10 mouse cellular contexts compared by ENCODE assay signal in the genomic region with DNA sequence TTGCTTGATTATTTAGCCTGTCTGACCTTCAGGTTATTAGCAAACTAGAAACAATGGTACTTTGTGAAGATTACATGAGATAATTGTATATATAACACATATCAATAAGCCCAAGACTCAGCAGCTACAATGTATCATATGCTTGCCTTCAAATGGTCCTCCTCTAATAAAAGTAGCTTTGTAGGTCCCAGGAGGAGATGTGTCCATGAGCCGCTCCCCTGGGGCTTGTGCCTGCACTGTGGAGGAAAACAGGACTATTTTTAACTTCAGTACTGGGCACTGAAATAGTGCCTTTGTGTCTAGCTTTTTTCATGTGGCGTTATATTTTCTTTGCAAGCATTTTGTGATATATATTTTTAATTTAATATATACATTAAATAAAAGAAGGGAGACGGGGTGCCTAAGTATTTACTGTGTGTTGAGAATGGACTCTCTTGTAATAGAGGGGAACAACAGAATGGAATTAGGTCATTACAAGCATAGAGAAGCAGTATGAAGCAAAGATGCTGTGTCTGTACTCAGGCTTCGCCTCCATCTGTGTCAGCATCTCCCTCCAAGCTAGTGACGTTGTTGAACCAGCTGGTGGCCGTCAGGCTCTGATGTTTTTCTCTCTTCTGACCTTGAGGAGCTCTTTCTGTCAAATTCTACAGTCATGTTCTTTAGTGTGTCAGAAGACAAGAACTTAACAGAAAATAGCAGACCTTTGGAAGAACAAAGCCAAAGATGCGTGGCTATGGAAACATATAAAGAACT. TPM values are rescaled to one million over a fixed set of nuclear protein-coding genes. Genes with fewer than 3 reads are reported as not detected.
DNase-seq lines count a peak whose midpoint lies in the region; ATAC-seq and TF ChIP-seq lines count a peak whose summit lies in the region.
"Had no signal": no experiment of that assay in that cellular context is flagged by ENCODE, and none has a peak within 500 bp of the region (broad histone marks: within the 10 kb centered on the region; RNA-seq: fewer than 3 reads in every experiment).

No protein-coding gene starts in this region.

- H3K27ac ChIP-seq in kidney, embryonic 16.5 days (ENCODE audit: low read length), result no peak overlapping the region
- H3K27ac ChIP-seq in lung, postnatal 0 days (ENCODE audit: low read length), result no peak overlapping the region
- H3K27ac ChIP-seq in liver, embryonic 12.5 days, result no peak overlapping the region
- H3K27ac ChIP-seq: embryonic facial prominence, embryonic 13.5 days; liver, embryonic 14.5 days had no signal

- H3K27me3 ChIP-seq in kidney, embryonic 16.5 days (ENCODE audit: insufficient read depth, low read length), result no peaks in the 10 kb centered on the region
- no peaks in the 10 kb centered on the region for H3K27me3 ChIP-seq in lung, postnatal 0 days (replicated peaks; ENCODE audit: insufficient read depth, low read length)
- no peaks in the 10 kb centered on the region; the same call in 1 of the 2 replicates for H3K27me3 ChIP-seq in liver, embryonic 12.5 days (replicated peaks)
- H3K27me3 ChIP-seq: embryonic facial prominence, embryonic 13.5 days had no signal

- no peak overlapping the region for H3K4me2 ChIP-seq in kidney, embryonic 16.5 days (replicated peaks; ENCODE audit: low read depth, low read length)
- H3K4me2 ChIP-seq in lung, postnatal 0 days (replicated peaks; ENCODE audit: low read depth, low read length), result no peak overlapping the region
- no peak overlapping the region for H3K4me2 ChIP-seq in liver, embryonic 12.5 days
- H3K4me2 ChIP-seq: embryonic facial prominence, embryonic 13.5 days had no signal

- no peak for TF ChIP-seq CTCF in lung, postnatal 0 days (IDR thresholded peaks at IDR 0.05)

- no peaks in the 10 kb centered on the region for H3K4me1 ChIP-seq in kidney, embryonic 16.5 days (ENCODE audit: insufficient read depth, low read length)
- H3K4me1 ChIP-seq in lung, postnatal 0 days (ENCODE audit: insufficient read depth, low read depth, low read length), result no peaks in the 10 kb centered on the region
- no peaks in the 10 kb centered on the region for H3K4me1 ChIP-seq in liver, embryonic 12.5 days
- H3K4me1 ChIP-seq: embryonic facial prominence, embryonic 13.5 days had no signal

- H3K4me3 ChIP-seq in kidney, embryonic 16.5 days (ENCODE audit: low read length), result no peak overlapping the region
- no peak overlapping the region for H3K4me3 ChIP-seq in lung, postnatal 0 days (ENCODE audit: low read depth, low read length)
- no peak overlapping the region for H3K4me3 ChIP-seq in liver, embryonic 12.5 days
- H3K4me3 ChIP-seq: embryonic facial prominence, embryonic 13.5 days had no signal

- ATAC-seq in cerebellum, adult (ENCODE audit: insufficient number of reproducible peaks, low FRiP score, low TSS enrichment), result peak; percentile 91
- no peak for ATAC-seq in kidney, embryonic 16.5 days (ENCODE audit: low FRiP score, low TSS enrichment)
- ATAC-seq in lung, postnatal 0 days, result peak; percentile 26; the same call in 1 of the 2 replicates
- no peak for ATAC-seq in liver, embryonic 12.5 days

- no peak for DNase-seq in cerebellum, postnatal 4 days (ENCODE audit: low spot score in 2 of 2)
- peak; percentile 52 to 54 for DNase-seq in kidney, postnatal 4 days
- peak; percentile 77 for DNase-seq in cerebellum, adult 9-10 months
- DNase-seq in lung, postnatal 0 days (ENCODE audit: low spot score), result peak; percentile 73
- DNase-seq in urinary bladder, postnatal 25 days (ENCODE audit: low spot score), result no peak

- no peak for TF ChIP-seq EP300 in lung, postnatal 0 days (IDR thresholded peaks at IDR 0.05)

- no peaks in the 10 kb centered on the region for H3K36me3 ChIP-seq in kidney, embryonic 16.5 days (ENCODE audit: insufficient read depth, low read length)
- no peaks in the 10 kb centered on the region for H3K36me3 ChIP-seq in lung, postnatal 0 days (ENCODE audit: insufficient read depth, low read length)
- no peaks in the 10 kb centered on the region for H3K36me3 ChIP-seq in liver, embryonic 12.5 days
- H3K36me3 ChIP-seq: embryonic facial prominence, embryonic 13.5 days had no signal

- H3K9me3 ChIP-seq in kidney, embryonic 16.5 days (ENCODE audit: low read length), result no peaks in the 10 kb centered on the region
- H3K9me3 ChIP-seq in lung, postnatal 0 days (ENCODE audit: low read length), result no peaks in the 10 kb centered on the region
- no peaks in the 10 kb centered on the region for H3K9me3 ChIP-seq in liver, embryonic 12.5 days (replicated peaks)
- H3K9me3 ChIP-seq: embryonic facial prominence, embryonic 13.5 days had no signal

- 57% methylated on average over 7 of the region's 7 CpGs for WGBS in kidney, embryonic 16.5 days
- 53% methylated on average over 7 of the region's 7 CpGs for WGBS in lung, postnatal 0 days
- 66% methylated on average over 7 of the region's 7 CpGs for WGBS in liver, embryonic 12.5 days (ENCODE audit: insufficient replicate concordance)

- no peak overlapping the region for H3K9ac ChIP-seq in kidney, embryonic 16.5 days (replicated peaks; ENCODE audit: low read length)
- H3K9ac ChIP-seq in lung, postnatal 0 days (replicated peaks; ENCODE audit: low read depth), result no peak overlapping the region
- H3K9ac ChIP-seq in liver, embryonic 12.5 days, result no peak overlapping the region
- H3K9ac ChIP-seq: embryonic facial prominence, embryonic 13.5 days; liver, embryonic 14.5 days had no signal

RNA-seq across cellular contexts. Expression of gene Ndufb3, which starts 36.0 kb away (rescaled TPM):
- 161 and 167 TPM in 2 replicates for polyA plus RNA-seq in kidney, embryonic 16.5 days (2015; fragmentation: Nextera tagmentation; extraction: Ambion mirVana)
- 162 and 163 TPM in 2 replicates for polyA plus RNA-seq in lung, postnatal 0 days (2015; fragmentation: Nextera tagmentation; extraction: Ambion mirVana)
- 128 and 143 TPM in 2 replicates for polyA plus RNA-seq in liver, embryonic 12.5 days (2016; fragmentation: Nextera tagmentation; extraction: Ambion mirVana)

RNA-seq across cellular contexts. Expression of gene Fam126b, which starts 36.0 kb away (rescaled TPM):
- polyA plus RNA-seq in kidney, embryonic 16.5 days (2015; fragmentation: Nextera tagmentation; extraction: Ambion mirVana), result 10.1 and 12.6 TPM in 2 replicates
- polyA plus RNA-seq in lung, postnatal 0 days (2015; fragmentation: Nextera tagmentation; extraction: Ambion mirVana), result 6.6 and 7.8 TPM in 2 replicates
- polyA plus RNA-seq in liver, embryonic 12.5 days (2016; fragmentation: Nextera tagmentation; extraction: Ambion mirVana), result 5.2 and 5.7 TPM in 2 replicates

Comparison
In these comparisons a context has a peak if more than half of its experiments do, and no peak if none do; other contexts are left out.
1. DNase-seq: peak in kidney, postnatal 4 days (2 of 2), cerebellum, adult 9-10 months (single experiment) and lung, postnatal 0 days (single experiment); none in cerebellum, postnatal 4 days (0 of 2) and urinary bladder, postnatal 25 days (single experiment).
2. ATAC-seq: peak in cerebellum, adult (single experiment) and lung, postnatal 0 days (single experiment); none in kidney, embryonic 16.5 days (single experiment) and liver, embryonic 12.5 days (single experiment).